Mouse (Mus musculus): ENCODE measurements at regions not wholly inside any gene's neighbourhood (a gene's known extent, or its start where the extent isn't known, plus 50 kb on each side); places are given as distances from the start of the nearest gene placed in this dataset.

GRCm38 (mm10) chr2:169147655-169148054 is 192.3 kb upstream of the Zfp64 start:
- no peak for DNase-seq (ENCODE audit: low read depth, low spot score)

- no peak for DNase-seq (ENCODE audit: low read depth, low spot score)
These were observed 186.8 kb upstream of the Zfp64 start for GRCm38 (mm10) chr2:169142224-169142623.

GRCm38 (mm10) chr2:169133855-169134254 is 178.5 kb upstream of the Zfp64 start:
- DNase-seq (ENCODE audit: low read depth, low spot score), result no peak

- DNase-seq (ENCODE audit: low read depth, low spot score), result no peak
These were observed 170.1 kb upstream of the Zfp64 start for GRCm38 (mm10) chr2:169125476-169125875.

DNA sequence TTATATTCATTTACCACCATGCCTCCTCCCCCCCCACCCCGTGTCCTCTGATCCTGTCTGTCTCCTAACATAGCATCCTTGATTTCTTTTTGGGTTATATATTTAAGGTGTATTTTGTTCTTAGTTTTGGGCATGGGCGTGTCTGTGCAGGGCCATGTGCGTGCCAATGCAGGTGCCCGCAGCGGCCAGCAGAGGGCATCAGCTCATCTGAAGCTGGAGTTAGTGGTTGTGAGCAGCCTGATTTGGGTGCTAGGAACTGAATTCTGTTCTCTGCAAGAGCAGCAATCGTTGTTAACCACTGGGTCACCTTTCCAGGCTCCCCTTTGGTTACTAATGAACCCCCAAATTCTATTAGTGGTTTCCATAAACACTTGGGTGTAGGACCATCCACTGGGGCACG is 167.5 kb upstream of the Zfp64 start:
- no peak for DNase-seq (ENCODE audit: low read depth, low spot score)

GRCm38 (mm10) chr2:169116841-169117240 is 161.5 kb upstream of the Zfp64 start:
- DNase-seq (ENCODE audit: low read depth, low spot score), result no peak

DNA sequence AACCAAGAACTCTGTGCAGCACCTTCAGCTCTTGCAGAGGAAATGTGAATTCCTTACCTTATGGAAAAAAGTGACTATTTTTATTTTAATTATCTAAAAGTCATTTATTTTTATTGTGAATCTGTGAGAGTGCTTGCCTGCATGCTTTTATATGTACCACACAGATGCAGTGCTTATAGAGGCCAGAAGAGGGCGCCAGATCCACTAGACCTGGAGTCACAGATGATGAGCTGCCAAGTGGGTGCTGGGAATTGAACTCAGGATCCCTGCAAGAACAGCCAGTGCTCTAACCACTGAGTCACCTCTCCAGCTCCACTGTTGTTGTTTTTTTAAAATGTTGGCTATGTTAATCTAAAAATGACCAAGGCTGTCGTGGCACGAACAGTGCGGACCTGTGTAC is 153.7 kb upstream of the Zfp64 start:
- DNase-seq (ENCODE audit: low read depth, low spot score), result no peak

GRCm38 (mm10) chr2:169108037-169108436 is 152.7 kb upstream of the Zfp64 start:
- peak; percentile 57 for DNase-seq (ENCODE audit: low read depth, low spot score)

DNA sequence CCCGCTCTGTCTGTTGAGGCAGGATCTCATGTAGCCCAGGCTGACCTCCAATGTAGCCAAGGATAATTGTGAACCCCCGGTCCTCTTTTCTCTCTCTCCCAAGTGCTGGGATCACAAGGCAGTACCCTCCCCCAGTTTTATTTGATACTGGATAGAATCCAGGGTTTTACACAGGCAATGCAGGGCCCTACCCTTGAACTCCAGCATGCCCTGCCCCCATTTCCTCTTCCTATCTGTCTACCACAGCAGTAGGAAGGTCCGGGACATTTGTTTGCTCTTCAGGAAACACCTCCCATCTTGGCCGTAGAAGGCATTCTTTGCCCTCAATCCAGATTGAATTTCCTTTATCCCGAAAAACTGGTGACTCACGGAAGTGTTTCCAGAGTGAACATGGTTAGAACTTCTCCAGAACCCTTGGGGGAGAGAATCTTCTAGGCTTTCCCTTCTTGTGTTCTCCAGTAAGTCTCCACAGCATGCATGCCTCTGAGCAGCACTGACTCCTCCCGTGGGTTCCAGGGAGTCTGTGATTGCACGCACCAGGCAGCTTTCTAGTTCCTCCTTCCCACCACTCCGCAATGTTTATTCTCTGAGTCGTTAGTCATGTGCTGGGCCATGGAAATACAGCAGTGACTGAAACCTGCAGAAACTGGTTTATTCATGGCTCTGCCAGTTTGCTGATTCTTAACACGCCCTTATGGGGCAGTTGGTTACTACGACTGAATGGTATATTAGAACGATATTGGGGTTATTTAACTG is 146.3 kb upstream of the Zfp64 start:
- DNase-seq (ENCODE audit: low read depth, low spot score), result no peak

DNA sequence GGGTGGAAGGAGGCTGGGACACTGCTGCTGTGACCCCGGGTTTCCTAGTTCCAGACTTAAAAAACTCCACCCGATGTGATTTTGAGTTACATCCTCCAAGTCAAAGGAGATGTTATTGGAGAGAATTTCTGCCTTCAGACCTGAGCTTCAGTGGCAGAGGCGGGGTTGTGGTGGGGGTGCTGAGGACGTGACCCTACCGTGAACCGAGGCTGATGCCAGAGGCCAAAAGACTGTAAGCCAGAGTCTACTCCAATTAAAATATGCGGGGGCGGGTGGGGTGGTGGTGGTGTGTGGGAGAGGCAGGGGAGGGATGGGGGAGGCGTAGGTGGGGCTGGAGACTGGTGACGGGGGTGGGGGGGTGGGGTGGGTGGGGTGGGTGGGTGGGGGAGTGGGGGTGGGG is 145.1 kb upstream of the Zfp64 start:
- DNase-seq (ENCODE audit: low read depth, low spot score), result no peak

DNA sequence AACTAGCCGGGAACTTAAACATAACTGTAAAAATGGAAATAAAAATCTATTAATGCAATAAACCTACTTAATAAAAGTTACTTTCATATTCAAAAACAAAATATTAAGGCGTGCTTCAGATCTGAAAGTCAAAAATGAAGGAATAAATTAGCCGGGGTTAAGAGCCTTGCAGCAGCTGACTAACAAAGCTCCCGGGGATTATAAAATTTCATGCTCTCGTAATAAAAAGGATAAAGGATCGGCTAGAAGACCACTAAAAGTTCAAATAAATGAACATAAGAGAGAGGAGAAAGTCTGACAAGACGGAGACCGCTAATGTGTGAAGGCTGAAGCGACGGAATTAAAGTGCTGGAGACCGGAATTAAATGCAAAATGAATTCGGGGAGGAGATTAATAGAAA is 144.3 kb upstream of the Zfp64 start:
- no peak for DNase-seq (ENCODE audit: low read depth, low spot score)

GRCm38 (mm10) chr2:169098591-169098990 is 143.2 kb upstream of the Zfp64 start:
- DNase-seq (ENCODE audit: low read depth, low spot score), result no peak

DNA sequence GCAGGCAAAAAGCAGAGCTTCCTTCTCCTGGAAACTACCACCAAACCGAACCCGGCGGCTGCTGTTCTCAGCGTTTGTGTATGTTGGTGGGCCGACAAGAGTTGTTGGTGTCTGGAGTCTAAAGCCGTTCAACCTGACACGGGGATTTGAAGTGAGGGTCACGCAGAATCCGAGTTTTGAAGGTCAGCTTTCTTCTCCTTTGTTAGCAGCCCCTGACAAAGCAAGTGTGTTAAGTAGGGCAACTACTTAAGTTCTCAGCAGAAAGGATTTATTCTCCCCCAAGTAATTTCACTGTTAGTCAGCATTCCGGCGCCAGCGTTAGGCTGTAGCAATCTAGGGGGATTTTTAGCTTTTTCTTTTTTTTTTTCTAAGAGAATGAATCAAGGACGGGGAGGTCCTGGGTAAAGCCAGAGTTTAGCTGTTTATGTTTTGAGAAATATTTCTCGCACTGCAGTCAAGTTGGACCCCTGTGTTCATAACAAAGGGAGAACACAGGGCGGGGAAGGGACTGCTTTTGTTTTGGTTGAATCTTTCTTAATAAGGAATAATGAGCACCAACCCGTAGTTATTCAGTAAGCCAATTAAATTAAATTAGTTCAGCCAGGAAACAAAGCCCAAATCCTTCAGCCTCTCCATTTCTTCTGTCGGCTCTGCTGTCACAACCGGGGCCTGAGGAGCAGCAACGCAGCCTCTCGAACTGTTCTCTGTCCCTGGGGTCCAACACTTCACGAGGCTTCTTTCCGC is 138.8 kb upstream of the Zfp64 start:
- no peak for DNase-seq (ENCODE audit: low read depth, low spot score)

DNA sequence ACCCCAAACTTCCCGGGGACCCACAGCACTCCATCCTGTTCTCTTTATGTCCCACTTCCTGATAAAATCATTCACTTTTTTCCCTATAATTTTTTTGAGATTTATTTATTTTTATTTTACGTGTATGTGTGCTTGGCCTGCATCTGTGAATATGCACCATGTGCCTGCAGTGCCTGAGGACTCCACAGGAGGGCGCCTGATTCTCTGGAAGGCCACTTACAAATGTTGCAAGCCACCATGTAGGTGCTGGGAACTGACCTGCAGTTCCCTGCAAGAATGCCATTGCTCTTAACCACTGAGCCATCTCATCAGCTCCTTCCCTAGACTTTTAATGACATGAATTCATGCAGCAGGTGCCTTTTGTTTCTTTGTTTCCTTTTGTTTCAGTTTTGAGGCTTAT is 134.9 kb upstream of the Zfp64 start:
- DNase-seq (ENCODE audit: low read depth, low spot score), result no peak

GRCm38 (mm10) chr2:169088870-169089484 is 133.6 kb upstream of the Zfp64 start:
- no peak for DNase-seq (ENCODE audit: low read depth, low spot score)

DNA sequence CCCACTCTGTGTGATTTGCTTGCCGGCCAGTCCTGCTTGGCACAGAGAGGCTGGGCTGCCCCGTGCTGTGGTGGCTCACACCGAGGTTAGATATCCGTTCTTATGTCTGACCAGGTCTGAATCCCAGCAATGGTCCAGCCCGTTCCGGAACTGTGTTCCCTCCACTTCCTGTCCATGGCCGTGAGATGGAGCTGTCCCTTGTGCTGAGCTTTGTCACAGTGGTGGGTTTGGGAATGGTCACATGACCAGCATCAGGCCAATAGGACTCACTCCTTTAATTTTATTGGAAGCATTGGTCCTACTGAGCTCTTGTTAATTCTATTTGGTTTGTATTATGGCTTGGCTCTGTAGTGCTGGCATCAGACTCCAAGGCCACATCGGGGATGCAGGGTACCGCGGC is 132.9 kb upstream of the Zfp64 start:
- no peak for DNase-seq (ENCODE audit: low read depth, low spot score)

DNA sequence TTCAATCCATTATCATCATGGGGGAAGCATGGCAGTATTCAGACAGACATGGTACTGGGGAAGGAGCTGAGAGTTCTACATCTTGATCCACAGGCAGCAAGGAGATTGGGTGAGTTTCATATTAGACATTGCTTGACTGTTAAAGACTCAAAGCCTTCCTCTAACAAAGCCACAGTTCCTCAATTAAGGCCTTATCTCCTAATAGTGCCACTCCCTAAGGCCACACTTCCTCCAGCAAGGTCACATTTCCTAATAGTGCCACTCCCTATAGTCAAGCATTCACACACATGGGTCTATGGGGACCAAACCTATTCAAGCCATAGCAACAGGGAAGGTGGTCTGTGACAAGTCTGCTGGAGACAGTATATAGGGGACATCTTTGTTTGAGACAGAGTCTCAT is 115.9 kb upstream of the Zfp64 start:
- DNase-seq (ENCODE audit: low read depth, low spot score), result no peak

DNA sequence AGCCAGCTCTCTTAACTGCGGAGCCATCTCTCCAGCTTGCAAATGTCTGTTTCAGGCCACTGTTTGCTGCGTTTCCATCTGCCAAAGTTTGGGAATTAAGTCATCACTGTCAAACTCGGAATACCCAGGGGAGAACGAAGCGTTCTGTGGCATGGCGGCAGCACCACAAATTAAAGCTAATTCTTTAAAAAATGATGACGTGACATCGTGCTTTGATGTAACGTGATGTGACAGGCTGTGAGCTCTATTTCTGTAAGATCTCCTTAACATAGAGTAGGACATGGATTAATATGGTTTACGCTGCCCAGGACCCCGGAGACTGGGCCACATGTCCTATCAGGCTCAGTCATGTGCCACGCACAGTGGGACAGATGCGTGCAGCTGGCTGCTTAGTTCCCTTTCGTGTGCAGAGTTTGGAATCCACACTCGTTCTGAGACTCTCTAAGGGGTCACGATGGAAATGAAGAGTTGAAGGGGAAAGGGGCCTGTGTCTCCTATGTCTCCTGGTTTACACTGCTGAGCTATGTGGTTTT is 109.8 kb upstream of the Zfp64 start:
- no peak for DNase-seq (ENCODE audit: low read depth, low spot score)

DNA sequence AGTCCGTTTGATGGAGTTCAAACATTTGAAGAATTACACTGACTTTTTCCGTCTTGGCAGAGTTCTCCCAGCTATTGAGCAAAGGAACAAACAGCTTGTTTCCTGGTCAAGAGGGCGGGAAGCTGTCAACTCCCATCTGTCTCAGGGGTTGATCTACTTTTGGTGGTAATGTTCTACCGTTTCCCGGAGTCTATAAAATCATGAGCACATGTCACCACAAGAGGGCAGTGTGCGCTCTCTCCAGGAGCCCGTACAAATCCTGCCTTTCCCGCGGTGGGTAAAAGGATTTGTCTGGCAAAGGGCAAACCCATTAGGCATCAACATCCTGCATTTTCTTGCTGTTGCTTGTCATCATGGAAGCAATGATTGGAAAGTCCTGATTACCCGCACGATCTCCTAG is 106.1 kb upstream of the Zfp64 start:
- peak; percentile 89 for DNase-seq (ENCODE audit: low read depth, low spot score)

DNA sequence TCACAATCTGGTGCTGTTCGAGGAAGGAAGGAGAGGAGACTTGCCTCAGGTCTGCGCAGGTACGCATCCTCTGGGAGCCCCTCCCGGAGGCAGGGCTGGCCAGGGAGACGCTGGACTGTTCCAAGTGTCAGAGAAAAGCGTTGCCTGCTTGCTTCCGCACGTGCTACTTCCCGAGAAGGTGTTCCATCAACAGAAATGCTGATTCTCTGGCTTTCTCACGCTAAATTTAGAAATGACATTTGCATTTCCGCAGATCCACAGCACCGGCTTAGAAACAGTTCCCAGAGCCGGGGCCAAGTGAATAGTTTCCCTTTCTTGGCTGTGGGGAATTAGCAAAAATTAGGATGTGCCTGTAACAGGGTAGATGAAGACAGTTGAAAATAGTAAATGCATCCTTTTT is 105.1 kb upstream of the Zfp64 start:
- DNase-seq (ENCODE audit: low read depth, low spot score), result no peak

GRCm38 (mm10) chr2:169057831-169058230 is 102.4 kb upstream of the Zfp64 start:
- no peak for DNase-seq (ENCODE audit: low read depth, low spot score)

DNA sequence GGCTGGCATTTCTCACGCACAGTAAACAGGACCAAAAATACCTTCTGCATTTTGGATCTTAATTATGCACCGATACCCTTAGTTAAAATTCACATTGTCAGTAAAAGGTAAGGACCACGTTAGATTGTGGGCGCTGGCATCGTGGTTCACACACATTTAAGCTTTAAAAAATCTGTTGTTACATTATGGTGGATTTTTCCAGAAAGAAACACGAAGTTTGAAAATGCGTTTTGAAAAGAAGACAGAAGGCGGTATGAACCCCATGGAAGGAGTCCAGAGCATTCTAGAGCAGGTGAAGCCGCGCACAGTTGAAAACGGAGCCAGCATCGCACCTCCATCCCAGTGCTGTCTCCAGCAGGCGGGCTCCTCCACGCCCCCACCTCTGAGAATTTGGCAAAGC is 94.6 kb upstream of the Zfp64 start:
- DNase-seq (ENCODE audit: low read depth, low spot score), result no peak

- DNase-seq (ENCODE audit: low read depth, low spot score), result no peak
These were observed 86.4 kb upstream of the Zfp64 start for GRCm38 (mm10) chr2:169041748-169042147.

Measured in forelimb bud, embryonic 11.5 days (tissue).